Mouse (Mus musculus) bone marrow, adult 2 months (tissue): ENCODE data around the gene Rad51b.

Source experiments
- CTCF ChIP-seq: fragments of 200-500 bp; IDR thresholded peaks from 2 replicates; pipeline ENCODE4 v1.5.1; 2011; ENCODE audit warnings: low read length, control low read depth; ENCODE audit not compliant: control insufficient read depth, insufficient read depth
- POLR2A ChIP-seq: fragments of 200-500 bp; IDR thresholded peaks from 2 replicates; pipeline ENCODE4 v1.6.1; 2011; ENCODE audit warnings: low read depth, mild to moderate bottlenecking, control low read depth, low read length, borderline replicate concordance; ENCODE audit not compliant: control insufficient read depth

- TF ChIP-seq POLR2A, result no peak
- TF ChIP-seq CTCF, result no peak
Measured at GRCm38 (mm10) chr12:79759180-79759902, 462.3 kb downstream of the Rad51b start.
